Mouse (Mus musculus) kidney, postnatal 0 days (tissue): ENCODE data around the gene Tspyl4. TPM values are rescaled to one million over a fixed set of nuclear protein-coding genes. Genes with fewer than 3 reads are reported as not detected.
A peak's percentile ranks its signal among the peaks of the same experiment; 100 is the strongest.

Source experiments
- ATAC-seq: fragments of 200-750 bp; cut with Nextera tagmentation; replicated peaks from 2 replicates; pipeline ENCODE4 v1.8.0; 2017; ENCODE audit warnings: low read depth, moderate number of reproducible peaks, moderate TSS enrichment, moderate library complexity; ENCODE audit not compliant: low FRiP score
- DNase-seq: peaks from one replicate; pipeline ENCODE4 v3.0.0-alpha.2; 2016; ENCODE audit warnings: low spot score
- H3K27ac ChIP-seq: fragments of 300-500 bp; sonication (generic); 2 replicates; pipeline ENCODE4 v1.5.1; 2014; ENCODE audit warnings: mild to moderate bottlenecking
- H3K27me3 ChIP-seq: fragments of 300-500 bp; sonication (generic); 2 replicates; pipeline ENCODE4 v1.6.1; 2014; ENCODE audit warnings: low read length, mixed read lengths; ENCODE audit not compliant: insufficient read depth
- H3K36me3 ChIP-seq: fragments of 300-500 bp; sonication (generic); 2 replicates; pipeline ENCODE4 v1.6.1; 2014; ENCODE audit warnings: low read length, mixed read lengths; ENCODE audit not compliant: insufficient read depth
- H3K4me1 ChIP-seq: fragments of 300-500 bp; sonication (generic); replicated peaks from 2 replicates; pipeline ENCODE4 v1.6.1; 2014; ENCODE audit warnings: antibody characterized with exemption, low read length, mixed read lengths; ENCODE audit not compliant: insufficient read depth
- H3K4me2 ChIP-seq: fragments of 300-500 bp; sonication (generic); 2 replicates; pipeline ENCODE4 v1.6.1; 2014; ENCODE audit warnings: mild to moderate bottlenecking, low read length, moderate library complexity, mixed read lengths
- H3K4me3 ChIP-seq: fragments of 300-500 bp; sonication (generic); replicated peaks from 2 replicates; pipeline ENCODE4 v1.5.1; 2014; ENCODE audit warnings: low read depth, low read length
- H3K9ac ChIP-seq: fragments of 300-500 bp; sonication (generic); 2 replicates; pipeline ENCODE4 v1.6.1; 2014; ENCODE audit warnings: low read depth, low read length
- H3K9me3 ChIP-seq: fragments of 300-500 bp; sonication (generic); replicated peaks from 2 replicates; pipeline ENCODE4 v1.6.1; 2016; ENCODE audit warnings: low read length, inconsistent platforms, mixed read lengths
- CTCF ChIP-seq: IDR thresholded peaks from 2 replicates; pipeline ENCODE4 v1.5.1; 2016; ENCODE audit warnings: antibody characterized with exemption, low read depth, mild to moderate bottlenecking, moderate library complexity
- WGBS: fragments of 180-500 bp; shearing (Covaris S2); extraction: QIAGEN DNeasy Blood & Tissue Kit; methylation state at CpG from one replicate; pipeline ENCODE4 v1.1.7; 2014; 5-methylcytosine and 5-hydroxymethylcytosine counted together
- polyA plus RNA-seq: library from polyadenylated mRNA; unstranded; fragments of >200 nt; fragmentation: Nextera tagmentation; extraction: Ambion mirVana; gene quantifications from 2 replicates; pipeline ENCODE4 v1.2.1, GENCODE M21; 2015

Gene Tspyl4
- polyA plus RNA-seq, 1 experiment from 2014 or later, result 9.4 TPM

- H3K27ac ChIP-seq, result no peak overlapping the region
- DNase-seq (no peak), ATAC-seq (no peak)
- TF ChIP-seq CTCF, result no peak
- H3K9me3 ChIP-seq, result no peaks in the 10 kb centered on the region
- H3K36me3 ChIP-seq, result no peaks in the 10 kb centered on the region
- no peak overlapping the region for H3K9ac ChIP-seq
- no peak overlapping the region for H3K4me3 ChIP-seq
- H3K4me2 ChIP-seq, result no peak overlapping the region
- no peaks in the 10 kb centered on the region for H3K4me1 ChIP-seq
- no peaks in the 10 kb centered on the region for H3K27me3 ChIP-seq
- whole genome bisulfite sequencing, result 51% methylated on average over 7 of the region's 7 CpGs
These were observed 25.6 kb upstream of the Tspyl4 start for GRCm38 (mm10) chr10:34271681-34272080.

GRCm38 (mm10) chr10:34280591-34281175 lies 16.6 kb upstream of the Tspyl4 start:
- ATAC-seq (no peak), DNase-seq (peak; percentile 90)
- peak; percentile 89 for TF ChIP-seq CTCF
- no peaks in the 10 kb centered on the region for H3K36me3 ChIP-seq
- H3K27me3 ChIP-seq, result no peaks in the 10 kb centered on the region
- H3K4me2 ChIP-seq, result peak overlapping the region; percentile 84
- 0 out of 2 replicates have a peak overlapping the region, but pooled peaks have one; percentile 11 for H3K4me3 ChIP-seq
- H3K9ac ChIP-seq, result no peak overlapping the region
- 29% methylated on average over 13 of the region's 13 CpGs for WGBS
- no peaks in the 10 kb centered on the region for H3K9me3 ChIP-seq
- H3K4me1 ChIP-seq, result peaks cover 10% of the 10 kb centered on the region
- H3K27ac ChIP-seq, result no peak overlapping the region

GRCm38 (mm10) chr10:34281211-34281961 lies 15.9 kb upstream of the Tspyl4 start:
- Histone ChIP-seq H3K9ac (peak overlapping the region; percentile 97), H3K4me3 (peak overlapping the region; percentile 97), H3K27ac (0 out of 2 replicates have a peak overlapping the region, but pooled peaks have one; percentile 19), H3K4me2 (peak overlapping the region; percentile 84), H3K36me3 (no peaks in the 10 kb centered on the region), H3K9me3 (no peaks in the 10 kb centered on the region), H3K27me3 (no peaks in the 10 kb centered on the region), H3K4me1 (peaks cover 10% of the 10 kb centered on the region)
- ATAC-seq, result peak; percentile 6; the same call in 1 of the 2 replicates
- TF ChIP-seq CTCF, result no peak
- peak; percentile 24 for DNase-seq
- WGBS, result 14% methylated on average over 14 of the region's 14 CpGs

- peak within 1 kb of the TSS; percentile 88 for H3K27ac ChIP-seq
- under 1% methylated on average over 38 of the region's 38 CpGs for WGBS
- TF ChIP-seq CTCF, result no peak
- peak within 1 kb of the TSS; percentile 97 for H3K4me3 ChIP-seq
- H3K9ac ChIP-seq, result peak within 1 kb of the TSS; percentile 97
- H3K4me2 ChIP-seq, result peak within 1 kb of the TSS; percentile 84
- DNase-seq (peak; percentile 98), ATAC-seq (peak; percentile 98)
- H3K36me3 ChIP-seq, result no peaks in the 10 kb centered on the region
- peaks cover 10% of the 10 kb centered on the region for H3K4me1 ChIP-seq
- H3K27me3 ChIP-seq, result no peaks in the 10 kb centered on the region
- H3K9me3 ChIP-seq, result no peaks in the 10 kb centered on the region
These were observed 15.3 kb upstream of the Tspyl4 start, which contains the start of gene Tspyl1 for GRCm38 (mm10) chr10:34281962-34282388. Gene Tspyl1 (plus strand): TSS chr10:34282190.

- Histone ChIP-seq H3K36me3 (peaks cover 6% of the 10 kb centered on the region; the same call in 1 of the 2 replicates), H3K4me1 (peaks cover 10% of the 10 kb centered on the region), H3K9ac (peak overlapping the region; percentile 97), H3K4me3 (peak overlapping the region; percentile 97), H3K27me3 (no peaks in the 10 kb centered on the region), H3K4me2 (peak overlapping the region; percentile 84), H3K27ac (peak overlapping the region; percentile 88), H3K9me3 (no peaks in the 10 kb centered on the region)
- ATAC-seq, result peak; percentile 61
- TF ChIP-seq CTCF, result no peak
- DNase-seq, result peak; percentile 50
- 3% methylated on average over 47 of the region's 47 CpGs for WGBS
These were observed 14.6 kb upstream of the Tspyl4 start for GRCm38 (mm10) chr10:34282420-34283238.

- Histone ChIP-seq H3K4me2 (peak overlapping the region; percentile 93), H3K4me1 (no peaks in the 10 kb centered on the region; the same call in 1 of the 2 replicates), H3K27me3 (no peaks in the 10 kb centered on the region), H3K9ac (peak overlapping the region; percentile 35; the same call in 1 of the 2 replicates), H3K27ac (no peak overlapping the region), H3K36me3 (no peaks in the 10 kb centered on the region), H3K4me3 (peak overlapping the region; percentile 71), H3K9me3 (no peaks in the 10 kb centered on the region)
- no peak for TF ChIP-seq CTCF
- no peak for ATAC-seq
- DNase-seq, result no peak
- WGBS, result 5% methylated on average over 13 of the region's 13 CpGs
These were observed 337 bp upstream of the Tspyl4 start for GRCm38 (mm10) chr10:34296911-34297298.
